Mouse (Mus musculus) heart, embryonic 14.5 days (tissue): ENCODE data around the gene Shld1. TPM values are rescaled to one million over a fixed set of nuclear protein-coding genes. Genes with fewer than 3 reads are reported as not detected.

Experiments
- ATAC-seq: fragments of 200-750 bp; cut with Nextera tagmentation; 2 replicates; pipeline ENCODE4 v1.8.0; 2017; ENCODE audit warnings: low read depth, moderate TSS enrichment; ENCODE audit not compliant: insufficient number of reproducible peaks, insufficient read depth, low FRiP score
- H3K27ac ChIP-seq, 2 experiments: fragments of 200-500 bp in 1 of 2; fragments of 300-500 bp in 1 of 2; sonication (generic) in 1 of 2; replicated peaks in 1 of 2; 2 replicates each; pipeline ENCODE4 v1.5.1; 2012 to 2014; ENCODE audit warnings: low read depth in 2 of 2, low read length in 2 of 2, control low read depth in 1 of 2, mild to moderate bottlenecking in 1 of 2, mixed read lengths in 1 of 2; ENCODE audit not compliant: control insufficient read depth in 1 of 2, insufficient read depth in 1 of 2
- H3K27me3 ChIP-seq: fragments of 300-500 bp; sonication (generic); 2 replicates; pipeline ENCODE4 v1.6.1; 2014; ENCODE audit warnings: mild to moderate bottlenecking, low read length, control low read depth; ENCODE audit not compliant: control insufficient read depth, insufficient read depth
- H3K36me3 ChIP-seq: fragments of 300-500 bp; sonication (generic); 2 replicates; pipeline ENCODE4 v1.6.1; 2014; ENCODE audit warnings: mild to moderate bottlenecking, control low read depth, low read length, mixed read lengths; ENCODE audit not compliant: control insufficient read depth, insufficient read depth
- H3K4me1 ChIP-seq, 2 experiments: fragments of 200-500 bp in 1 of 2; fragments of 300-500 bp in 1 of 2; sonication (generic) in 1 of 2; 2 replicates each; pipeline ENCODE4 v1.6.1; 2012 to 2014; ENCODE audit warnings: low read length in 2 of 2, control low read depth in 1 of 2, mixed read lengths in 1 of 2; ENCODE audit not compliant: control insufficient read depth in 2 of 2, insufficient read depth in 2 of 2
- H3K4me2 ChIP-seq: fragments of 300-500 bp; sonication (generic); 2 replicates; pipeline ENCODE4 v1.6.1; 2014; ENCODE audit warnings: mild to moderate bottlenecking, low read length
- H3K4me3 ChIP-seq, 2 experiments: fragments of 200-500 bp in 1 of 2; fragments of 300-500 bp in 1 of 2; sonication (generic) in 1 of 2; 2 replicates each; pipeline ENCODE4 v1.5.1; 2012 to 2014; ENCODE audit warnings: low read length in 2 of 2, mild to moderate bottlenecking in 2 of 2, control low read depth in 1 of 2, low read depth in 1 of 2, moderate library complexity in 1 of 2; ENCODE audit not compliant: control insufficient read depth in 1 of 2, insufficient read depth in 1 of 2
- H3K9ac ChIP-seq: fragments of 300-500 bp; sonication (generic); 2 replicates; pipeline ENCODE4 v1.6.1; 2014; ENCODE audit warnings: mild to moderate bottlenecking, low read length
- H3K9me3 ChIP-seq: fragments of 300-500 bp; sonication (generic); 2 replicates; pipeline ENCODE4 v1.6.1; 2016; ENCODE audit warnings: low read length, control low read depth; ENCODE audit not compliant: control insufficient read depth
- WGBS: fragments of 180-500 bp; shearing (Covaris S2); extraction: QIAGEN DNeasy Blood & Tissue Kit; methylation state at CpG from one replicate; pipeline ENCODE4 v1.1.7; 2014; 5-methylcytosine and 5-hydroxymethylcytosine counted together
- polyA plus RNA-seq: library from polyadenylated mRNA; unstranded; fragments of >200 nt; fragmentation: Nextera tagmentation; extraction: Ambion mirVana; gene quantifications from 2 replicates; pipeline ENCODE4 v1.2.1, GENCODE M21; 2014

The Shld1 gene
- 11.4 and 13.3 TPM in 2 replicates for polyA plus RNA-seq

DNA sequence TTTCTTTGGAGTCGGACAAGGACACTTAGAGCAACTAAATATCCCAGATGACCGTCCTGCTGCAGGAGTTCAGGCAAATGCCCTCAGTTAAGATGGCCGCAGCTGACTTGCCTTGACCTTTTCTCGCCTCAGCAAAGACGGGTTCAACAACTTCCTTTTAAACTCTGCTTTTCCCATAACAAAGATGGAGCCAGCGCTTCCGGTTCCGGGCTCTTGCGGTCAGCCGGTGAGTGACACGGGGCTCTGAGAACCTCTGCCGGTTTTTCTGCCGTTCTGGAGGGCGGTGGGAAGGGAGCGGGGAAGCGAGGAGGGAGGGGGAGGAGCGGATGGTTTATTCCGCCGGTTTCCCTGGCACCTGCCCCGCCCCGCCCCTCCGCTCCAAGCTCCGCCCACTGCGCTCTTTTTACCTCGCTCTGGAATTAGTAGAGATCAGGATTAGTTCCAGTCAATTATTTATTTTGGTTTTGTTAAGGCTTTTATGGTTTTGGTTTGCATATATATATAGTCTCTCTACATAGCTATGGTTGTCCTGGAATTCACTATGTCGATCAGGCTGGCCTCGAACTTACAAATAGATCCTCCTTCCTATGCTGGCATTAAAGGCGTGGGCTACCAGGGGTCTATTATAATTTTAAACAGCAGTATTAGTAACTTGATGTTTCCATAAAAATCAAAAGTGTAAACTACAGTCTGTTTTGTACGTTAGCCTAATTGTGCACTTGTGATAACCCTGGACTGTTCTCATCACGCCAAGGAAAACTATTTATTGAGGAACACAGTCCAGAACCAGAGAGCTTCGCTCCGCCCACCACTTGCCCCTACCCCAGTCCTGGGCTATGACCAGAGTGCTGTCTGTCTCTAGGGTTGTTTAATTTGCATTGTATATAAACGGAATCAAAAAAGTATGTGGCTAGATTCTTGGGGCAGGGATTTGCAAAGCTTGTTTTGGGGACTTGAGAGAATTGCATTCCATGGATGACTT is at the start of gene Shld1:
Gene Shld1 (plus strand): TSS at position 176 of the 982 bp plus-strand sequence.
- 9% methylated on average over 33 of the region's 33 CpGs for WGBS
- peak within 1 kb of the TSS; percentile 70 for H3K9ac ChIP-seq
- H3K36me3 ChIP-seq = no peaks in the 10 kb centered on the region
- H3K4me3 ChIP-seq = peak within 1 kb of the TSS; percentile 55 to 66
- H3K9me3 ChIP-seq = no peaks in the 10 kb centered on the region
- peak; percentile 78 for ATAC-seq
- H3K4me2 ChIP-seq = peak within 1 kb of the TSS; percentile 55
- H3K27me3 ChIP-seq = no peaks in the 10 kb centered on the region
- peaks cover 6 to 17% of the 10 kb centered on the region in 2 experiments; a peak in 2 of 4 replicates for H3K4me1 ChIP-seq
- peak within 1 kb of the TSS; percentile 68 to 81 for H3K27ac ChIP-seq

- ATAC-seq = no peak
- no peaks in the 10 kb centered on the region; a peak in 1 of 4 replicates for H3K4me1 ChIP-seq
- no peak overlapping the region for H3K4me2 ChIP-seq
Measured at GRCm38 (mm10) chr2:132638306-132638705, 48.4 kb upstream of the Shld1 start.

DNA sequence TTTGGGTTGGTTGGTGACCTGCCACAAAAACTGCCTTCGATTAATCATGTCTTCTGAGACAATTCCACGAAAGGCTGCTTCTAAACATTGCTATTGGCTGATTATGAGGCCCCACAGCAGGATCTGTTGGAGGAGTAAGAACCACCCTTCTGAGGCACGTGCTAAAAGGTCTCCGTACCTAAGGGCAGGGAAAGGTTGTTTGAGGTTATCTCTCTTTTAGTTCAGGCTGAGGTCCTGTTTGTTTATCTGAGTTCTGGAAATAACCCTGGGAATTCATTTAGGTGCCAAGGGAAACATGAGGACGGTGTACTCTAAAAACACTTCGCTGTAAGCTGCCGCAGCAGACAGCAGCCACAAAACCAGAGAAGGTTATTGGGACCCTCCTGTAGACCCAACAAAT is 47.4 kb upstream of the Shld1 start:
- Histone ChIP-seq H3K36me3 (no peaks in the 10 kb centered on the region), H3K9me3 (no peaks in the 10 kb centered on the region), H3K4me2 (no peak overlapping the region), H3K27ac (no peak overlapping the region), H3K9ac (no peak overlapping the region), H3K4me3 (no peak overlapping the region), H3K27me3 (no peaks in the 10 kb centered on the region), H3K4me1 (no peaks in the 10 kb centered on the region; a peak in 1 of 4 replicates)
- no peak for ATAC-seq
- WGBS = 38% methylated on average over 7 of the region's 7 CpGs

More at GRCm38 (mm10) chr2:132638306-132638705, 48.4 kb upstream of the Shld1 start:
- Histone ChIP-seq H3K9me3 (no peaks in the 10 kb centered on the region), H3K27me3 (no peaks in the 10 kb centered on the region), H3K9ac (no peak overlapping the region), H3K27ac (no peak overlapping the region), H3K4me3 (no peak overlapping the region), H3K36me3 (no peaks in the 10 kb centered on the region)
- 91% methylated on average over 6 of the region's 6 CpGs for WGBS

DNA sequence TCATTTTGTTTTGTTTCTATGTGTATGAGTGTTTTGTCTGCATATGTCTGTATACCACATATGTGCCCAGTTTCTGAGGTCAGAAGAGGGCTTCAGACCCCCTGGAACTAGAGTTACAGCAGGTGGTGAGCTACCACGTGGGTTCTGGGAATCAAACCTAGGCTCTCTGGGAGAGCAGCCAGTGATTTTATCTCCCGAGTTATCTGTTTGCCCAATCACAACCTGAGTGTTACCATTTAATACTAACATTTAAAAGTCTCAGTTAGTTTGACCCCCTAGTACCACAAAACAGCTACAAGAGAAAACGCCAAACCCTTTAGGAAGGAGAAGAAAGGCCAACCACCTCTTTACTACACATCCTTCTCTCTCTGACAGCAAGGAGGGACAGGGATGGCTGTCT is 45.5 kb upstream of the Shld1 start:
- 64% methylated on average over 3 of the region's 3 CpGs for WGBS
- no peak for ATAC-seq

GRCm38 (mm10) chr2:132643161-132643560 is 43.6 kb upstream of the Shld1 start:
- WGBS = 75% methylated on average over 4 of the region's 4 CpGs

More for the DNA sequence above, 45.5 kb upstream of the Shld1 start:
- H3K4me1 ChIP-seq = no peaks in the 10 kb centered on the region; a peak in 1 of 4 replicates
- H3K4me3 ChIP-seq = no peak overlapping the region
- H3K27ac ChIP-seq = no peak overlapping the region
- no peaks in the 10 kb centered on the region for H3K36me3 ChIP-seq
- H3K27me3 ChIP-seq = no peaks in the 10 kb centered on the region
- no peak overlapping the region for H3K4me2 ChIP-seq
- no peak overlapping the region for H3K9ac ChIP-seq
- no peaks in the 10 kb centered on the region for H3K9me3 ChIP-seq

GRCm38 (mm10) chr2:132646856-132647745 is 39.6 kb upstream of the Shld1 start:
- ATAC-seq = no peak
- no peaks in the 10 kb centered on the region for H3K4me1 ChIP-seq

More at GRCm38 (mm10) chr2:132643161-132643560, 43.6 kb upstream of the Shld1 start:
- no peaks in the 10 kb centered on the region for H3K9me3 ChIP-seq
- H3K27ac ChIP-seq = no peak overlapping the region
- no peak overlapping the region for H3K4me2 ChIP-seq
- H3K9ac ChIP-seq = no peak overlapping the region
- H3K4me1 ChIP-seq = no peaks in the 10 kb centered on the region; a peak in 1 of 4 replicates
- no peaks in the 10 kb centered on the region for H3K36me3 ChIP-seq
- no peaks in the 10 kb centered on the region for H3K27me3 ChIP-seq
- H3K4me3 ChIP-seq = no peak overlapping the region
- ATAC-seq = no peak

GRCm38 (mm10) chr2:132649352-132649870 is 37.3 kb upstream of the Shld1 start:
- no peaks in the 10 kb centered on the region for H3K4me1 ChIP-seq
- no peaks in the 10 kb centered on the region for H3K9me3 ChIP-seq
- no peaks in the 10 kb centered on the region for H3K27me3 ChIP-seq
- H3K27ac ChIP-seq = no peak overlapping the region
- no peaks in the 10 kb centered on the region for H3K36me3 ChIP-seq
- ATAC-seq = no peak
- no peak overlapping the region for H3K4me2 ChIP-seq
- 67% methylated on average over 10 of the region's 10 CpGs for WGBS
- H3K9ac ChIP-seq = no peak overlapping the region
- no peak overlapping the region for H3K4me3 ChIP-seq

More at GRCm38 (mm10) chr2:132646856-132647745, 39.6 kb upstream of the Shld1 start:
- Histone ChIP-seq H3K4me3 (no peak overlapping the region), H3K36me3 (no peaks in the 10 kb centered on the region), H3K27me3 (no peaks in the 10 kb centered on the region), H3K9me3 (no peaks in the 10 kb centered on the region), H3K4me2 (no peak overlapping the region), H3K9ac (no peak overlapping the region), H3K27ac (no peak overlapping the region)
- WGBS = 56% methylated on average over 17 of the region's 17 CpGs
